Comparison of ENCODE assay signal across 21 mouse cellular contexts in genomic region chr4:59322056-59322455, GRCm38 (mm10).
A peak's percentile ranks its signal among the peaks of the same experiment; 100 is the strongest.
DNase-seq lines count a peak whose midpoint lies in the region; ATAC-seq and TF ChIP-seq lines count a peak whose summit lies in the region.
"Had no signal": no experiment of that assay in that cellular context is flagged by ENCODE, and none has a peak within 500 bp of the region (broad histone marks: within the 10 kb centered on the region; RNA-seq: fewer than 3 reads in every experiment).

No protein-coding gene starts in this region.

- no peak for TF ChIP-seq POLR2A in liver, adult 2 months (IDR thresholded peaks at IDR 0.05; ENCODE audit: extremely low read depth, insufficient read depth, low read length)

- H3K9ac ChIP-seq in forebrain, postnatal 0 days = no peak overlapping the region
- no peak overlapping the region for H3K9ac ChIP-seq in liver, adult 2 months (ENCODE audit: low read depth, low read length)
- no peak overlapping the region for H3K9ac ChIP-seq in liver, embryonic 12.5 days
- no peak overlapping the region for H3K9ac ChIP-seq in midbrain, embryonic 11.5 days (ENCODE audit: low read length)
- no peak overlapping the region for H3K9ac ChIP-seq in midbrain, embryonic 14.5 days (replicated peaks; ENCODE audit: low read length)
- H3K9ac ChIP-seq: embryonic facial prominence, embryonic 12.5 days; hindbrain, embryonic 13.5 days had no signal

- DNase-seq in forebrain, embryonic 10.5 days (ENCODE audit: extremely low spot score, low spot score) = no peak
- DNase-seq in forebrain, postnatal 0 days = no peak
- no peak for DNase-seq in liver, adult 2 months (ENCODE audit: extremely low read depth, low read depth, low spot score)
- peak; percentile 59 for DNase-seq in midbrain, embryonic 11.5 days (ENCODE audit: low spot score, missing footprints)
- no peak for DNase-seq in midbrain, embryonic 14.5 days
- peak; percentile 71 for DNase-seq in Muller cell, postnatal 12 days (ENCODE audit: inconsistent ontology term)
- no peak for DNase-seq in thymus, postnatal 36 days
- DNase-seq: adrenal gland, postnatal 10 days; B cell, adult 2 months; cerebellum, adult 11 months; cerebellum, adult 8-10 months; cerebellum, postnatal 14 days; embryo, embryonic 11 days; gastrocnemius, postnatal 14 days; heart, postnatal 10 days; heart, postnatal 4 days had no signal

- no peak overlapping the region for H3K4me3 ChIP-seq in forebrain, embryonic 10.5 days
- no peak overlapping the region for H3K4me3 ChIP-seq in forebrain, postnatal 0 days (ENCODE audit: low read depth, low read length)
- H3K4me3 ChIP-seq in liver, adult 2 months (ENCODE audit: insufficient read depth, low read depth, low read length) = no peak overlapping the region
- no peak overlapping the region for H3K4me3 ChIP-seq in liver, embryonic 12.5 days
- no peak overlapping the region for H3K4me3 ChIP-seq in midbrain, embryonic 11.5 days (ENCODE audit: low read depth, low read length)
- no peak overlapping the region for H3K4me3 ChIP-seq in midbrain, embryonic 14.5 days (replicated peaks; ENCODE audit: low read depth, low read length)
- H3K4me3 ChIP-seq: embryonic facial prominence, embryonic 12.5 days; hindbrain, embryonic 13.5 days had no signal

- no peaks in the 10 kb centered on the region for H3K9me3 ChIP-seq in forebrain, embryonic 10.5 days
- H3K9me3 ChIP-seq in forebrain, postnatal 0 days (ENCODE audit: low read length) = no peaks in the 10 kb centered on the region
- no peaks in the 10 kb centered on the region for H3K9me3 ChIP-seq in liver, embryonic 12.5 days (replicated peaks)
- H3K9me3 ChIP-seq in midbrain, embryonic 11.5 days (ENCODE audit: control insufficient read depth, low read length) = no peaks in the 10 kb centered on the region
- no peaks in the 10 kb centered on the region for H3K9me3 ChIP-seq in midbrain, embryonic 14.5 days (ENCODE audit: control insufficient read depth, low read length)
- H3K9me3 ChIP-seq: embryonic facial prominence, embryonic 12.5 days; G1E; hindbrain, embryonic 13.5 days had no signal

- H3K79me2 ChIP-seq in liver, adult 2 months (ENCODE audit: control insufficient read depth, insufficient read depth, low read length) = no peaks in the 10 kb centered on the region

- H3K27me3 ChIP-seq in forebrain, embryonic 10.5 days (ENCODE audit: poor library complexity, severe bottlenecking) = no peaks in the 10 kb centered on the region
- H3K27me3 ChIP-seq in forebrain, postnatal 0 days (ENCODE audit: insufficient read depth, low read length) = no peaks in the 10 kb centered on the region
- H3K27me3 ChIP-seq in liver, adult 2 months (ENCODE audit: control insufficient read depth, insufficient read depth, low read length) = no peaks in the 10 kb centered on the region
- no peaks in the 10 kb centered on the region for H3K27me3 ChIP-seq in liver, embryonic 12.5 days (replicated peaks)
- no peaks in the 10 kb centered on the region for H3K27me3 ChIP-seq in midbrain, embryonic 11.5 days (ENCODE audit: control insufficient read depth, insufficient read depth, low read length)
- no peaks in the 10 kb centered on the region for H3K27me3 ChIP-seq in midbrain, embryonic 14.5 days (ENCODE audit: control insufficient read depth, insufficient read depth, low read length)
- H3K27me3 ChIP-seq: embryonic facial prominence, embryonic 12.5 days; hindbrain, embryonic 13.5 days had no signal

- no peaks in the 10 kb centered on the region for H3K36me3 ChIP-seq in forebrain, embryonic 10.5 days (replicated peaks)
- H3K36me3 ChIP-seq in forebrain, postnatal 0 days (ENCODE audit: insufficient read depth) = no peaks in the 10 kb centered on the region
- no peaks in the 10 kb centered on the region for H3K36me3 ChIP-seq in liver, adult 2 months (ENCODE audit: control insufficient read depth, insufficient read depth, low read length)
- H3K36me3 ChIP-seq in liver, embryonic 12.5 days = peaks cover 36% of the 10 kb centered on the region
- H3K36me3 ChIP-seq in midbrain, embryonic 11.5 days (ENCODE audit: control insufficient read depth, insufficient read depth, low read length) = no peaks in the 10 kb centered on the region
- no peaks in the 10 kb centered on the region for H3K36me3 ChIP-seq in midbrain, embryonic 14.5 days (ENCODE audit: control insufficient read depth, insufficient read depth, low read length)
- H3K36me3 ChIP-seq: embryonic facial prominence, embryonic 12.5 days; hindbrain, embryonic 13.5 days had no signal

- H3K27ac ChIP-seq in forebrain, embryonic 10.5 days = peak overlapping the region; percentile 60
- no peak overlapping the region for H3K27ac ChIP-seq in forebrain, postnatal 0 days (ENCODE audit: low read depth, low read length)
- peak overlapping the region; percentile 24 for H3K27ac ChIP-seq in liver, adult 2 months (replicated peaks; ENCODE audit: insufficient read depth, low read depth, low read length)
- H3K27ac ChIP-seq in liver, embryonic 12.5 days = no peak overlapping the region
- no peak overlapping the region for H3K27ac ChIP-seq in midbrain, embryonic 11.5 days (ENCODE audit: low read depth, low read length)
- no peak overlapping the region for H3K27ac ChIP-seq in midbrain, embryonic 14.5 days (replicated peaks; ENCODE audit: low read depth, low read length)
- H3K27ac ChIP-seq: embryonic facial prominence, embryonic 12.5 days; hindbrain, embryonic 13.5 days had no signal

- no peak overlapping the region for H3K4me2 ChIP-seq in forebrain, postnatal 0 days (ENCODE audit: low read depth)
- H3K4me2 ChIP-seq in liver, embryonic 12.5 days = no peak overlapping the region
- H3K4me2 ChIP-seq in midbrain, embryonic 11.5 days = no peak overlapping the region
- H3K4me2 ChIP-seq in midbrain, embryonic 14.5 days (ENCODE audit: low read length) = no peak overlapping the region
- H3K4me2 ChIP-seq: embryonic facial prominence, embryonic 12.5 days; hindbrain, embryonic 13.5 days had no signal

- 70% methylated on average over 6 of the region's 6 CpGs for WGBS in forebrain, embryonic 10.5 days
- WGBS in forebrain, postnatal 0 days = 47% methylated on average over 6 of the region's 6 CpGs
- 93% methylated on average over 6 of the region's 6 CpGs for WGBS in liver, adult 2 months
- 92% methylated on average over 6 of the region's 6 CpGs for WGBS in liver, embryonic 12.5 days (ENCODE audit: insufficient replicate concordance)
- WGBS in midbrain, embryonic 11.5 days = 73% methylated on average over 6 of the region's 6 CpGs
- WGBS in midbrain, embryonic 14.5 days = 79% methylated on average over 6 of the region's 6 CpGs

- no peak for TF ChIP-seq CTCF in forebrain, postnatal 0 days (IDR thresholded peaks at IDR 0.05; ENCODE audit: low read depth)
- TF ChIP-seq CTCF in liver, adult 2 months (IDR thresholded peaks at IDR 0.05; ENCODE audit: low read depth, low read length) = no peak

- ATAC-seq in forebrain, postnatal 0 days = no peak
- ATAC-seq in liver, embryonic 12.5 days = no peak
- no peak for ATAC-seq in midbrain, embryonic 11.5 days (ENCODE audit: low FRiP score)
- ATAC-seq in midbrain, embryonic 14.5 days (ENCODE audit: low FRiP score, low TSS enrichment) = no peak
- ATAC-seq: CD4-positive, CD25-positive, alpha-beta regulatory T cell, adult 4 months had no signal

- peaks cover 35% of the 10 kb centered on the region for H3K4me1 ChIP-seq in forebrain, embryonic 10.5 days
- peaks cover 3% of the 10 kb centered on the region; the same call in 1 of the 2 replicates for H3K4me1 ChIP-seq in forebrain, postnatal 0 days (ENCODE audit: insufficient read depth)
- H3K4me1 ChIP-seq in liver, adult 2 months (ENCODE audit: control insufficient read depth, insufficient read depth, low read length) = peaks cover 22% of the 10 kb centered on the region
- H3K4me1 ChIP-seq in liver, embryonic 12.5 days = peaks cover 48% of the 10 kb centered on the region
- H3K4me1 ChIP-seq in midbrain, embryonic 11.5 days (ENCODE audit: control insufficient read depth, insufficient read depth, low read length) = peaks cover 4% of the 10 kb centered on the region; the same call in 1 of the 2 replicates
- no peaks in the 10 kb centered on the region for H3K4me1 ChIP-seq in midbrain, embryonic 14.5 days (ENCODE audit: control insufficient read depth, insufficient read depth, low read length)

Comparison
In these comparisons a context has a peak if more than half of its experiments do, and no peak if none do; other contexts are left out.
1. DNase-seq: peak in midbrain, embryonic 11.5 days (single experiment) and Muller cell, postnatal 12 days (single experiment); none in forebrain, embryonic 10.5 days (single experiment), forebrain, postnatal 0 days (single experiment), liver, adult 2 months (single experiment), midbrain, embryonic 14.5 days (single experiment) and thymus, postnatal 36 days (0 of 2).
2. H3K27ac ChIP-seq: peak in forebrain, embryonic 10.5 days (single experiment) and liver, adult 2 months (single experiment); none in forebrain, postnatal 0 days (single experiment), liver, embryonic 12.5 days (single experiment), midbrain, embryonic 11.5 days (single experiment) and midbrain, embryonic 14.5 days (single experiment).